Mouse (Mus musculus) liver, embryonic 16.5 days (tissue): Measurements from ENCODE around the gene Dapk3. TPM values are rescaled to one million over a fixed set of nuclear protein-coding genes. Genes with fewer than 3 reads are reported as not detected.

Source experiments
- ATAC-seq: fragments of 200-750 bp; cut with Nextera tagmentation; 2 replicates; pipeline ENCODE4 v1.8.0; 2017; ENCODE audit warnings: low read depth, mild to moderate bottlenecking, moderate number of reproducible peaks, moderate library complexity
- H3K27ac ChIP-seq: fragments of 300-500 bp; sonication (generic); 2 replicates; pipeline ENCODE4 v1.5.1; 2014; ENCODE audit warnings: mild to moderate bottlenecking, low read length
- H3K27me3 ChIP-seq: fragments of 300-500 bp; sonication (generic); 2 replicates; pipeline ENCODE4 v1.6.1; 2014; ENCODE audit warnings: low read depth, low read length, mixed read lengths; ENCODE audit not compliant: control insufficient read depth, insufficient read depth
- H3K36me3 ChIP-seq: fragments of 300-500 bp; sonication (generic); 2 replicates; pipeline ENCODE4 v1.6.1; 2014; ENCODE audit warnings: mild to moderate bottlenecking; ENCODE audit not compliant: control insufficient read depth, insufficient read depth
- H3K4me1 ChIP-seq: fragments of 300-500 bp; sonication (generic); 2 replicates; pipeline ENCODE4 v1.6.1; 2014; ENCODE audit warnings: low read depth, low read length, mixed read lengths; ENCODE audit not compliant: control insufficient read depth
- H3K4me2 ChIP-seq: fragments of 300-500 bp; sonication (generic); 2 replicates; pipeline ENCODE4 v1.6.1; 2014; ENCODE audit warnings: low read depth, low read length, mixed read lengths
- H3K4me3 ChIP-seq: fragments of 300-500 bp; sonication (generic); 2 replicates; pipeline ENCODE4 v1.5.1; 2014; ENCODE audit warnings: low read depth, mild to moderate bottlenecking, low read length
- H3K9ac ChIP-seq: fragments of 300-500 bp; sonication (generic); 2 replicates; pipeline ENCODE4 v1.6.1; 2014; ENCODE audit warnings: low read depth, low read length
- H3K9me3 ChIP-seq: fragments of 300-500 bp; sonication (generic); replicated peaks from 2 replicates; pipeline ENCODE4 v1.6.1; 2016; ENCODE audit warnings: low read length; ENCODE audit not compliant: control insufficient read depth
- WGBS: fragments of 180-500 bp; shearing (Covaris S2); extraction: QIAGEN DNeasy Blood & Tissue Kit; methylation state at CpG from one replicate; pipeline ENCODE4 v1.1.7; 2014; ENCODE audit not compliant: insufficient replicate concordance; 5-methylcytosine and 5-hydroxymethylcytosine counted together
- polyA plus RNA-seq: library from polyadenylated mRNA; unstranded; fragments of >200 nt; fragmentation: Nextera tagmentation; extraction: Ambion mirVana; gene quantifications from 2 replicates; pipeline ENCODE4 v1.2.1, GENCODE M21; 2015

Gene Dapk3
- polyA plus RNA-seq, 1 experiment from 2014 or later, result 12.2 TPM

- Histone ChIP-seq H3K4me2 (no peak overlapping the region), H3K27ac (no peak overlapping the region), H3K9me3 (no peaks in the 10 kb centered on the region), H3K4me1 (peaks cover 13% of the 10 kb centered on the region), H3K27me3 (peaks cover 44% of the 10 kb centered on the region), H3K9ac (no peak overlapping the region), H3K4me3 (no peak overlapping the region), H3K36me3 (no peaks in the 10 kb centered on the region)
- no peak for ATAC-seq
- 67% methylated on average over 6 of the region's 6 CpGs for WGBS
These were observed 51.4 kb downstream of the Dapk3 start for GRCm38 (mm10) chr10:81234206-81234605.

GRCm38 (mm10) chr10:81236471-81237268 lies 53.9 kb downstream of the Dapk3 start:
- Histone ChIP-seq H3K27me3 (peaks cover 43% of the 10 kb centered on the region), H3K4me1 (peaks cover 13% of the 10 kb centered on the region), H3K4me3 (no peak overlapping the region), H3K9me3 (no peaks in the 10 kb centered on the region), H3K9ac (no peak overlapping the region), H3K4me2 (no peak overlapping the region), H3K27ac (no peak overlapping the region), H3K36me3 (no peaks in the 10 kb centered on the region)
- no peak for ATAC-seq
- WGBS, result 65% methylated on average over 12 of the region's 12 CpGs

GRCm38 (mm10) chr10:81238618-81239017 lies 55.8 kb downstream of the Dapk3 start:
- Histone ChIP-seq H3K4me3 (no peak overlapping the region), H3K4me1 (peaks cover under 1% of the 10 kb centered on the region; the same call in 1 of the 2 replicates), H3K27ac (no peak overlapping the region), H3K4me2 (no peak overlapping the region), H3K27me3 (peaks cover 46% of the 10 kb centered on the region), H3K9ac (no peak overlapping the region), H3K36me3 (no peaks in the 10 kb centered on the region), H3K9me3 (no peaks in the 10 kb centered on the region)
- WGBS, result 57% methylated on average over 2 of the region's 2 CpGs
- ATAC-seq, result no peak

- H3K27ac ChIP-seq, result no peak overlapping the region
- peaks cover 53% of the 10 kb centered on the region for H3K27me3 ChIP-seq
These were observed 58.1 kb downstream of the Dapk3 start for GRCm38 (mm10) chr10:81240876-81241275.

GRCm38 (mm10) chr10:81242021-81242420 lies 59.2 kb downstream of the Dapk3 start:
- WGBS, result 72% methylated on average over 16 of the region's 16 CpGs
- H3K27me3 ChIP-seq, result peaks cover 51% of the 10 kb centered on the region
- H3K9ac ChIP-seq, result no peak overlapping the region

More at GRCm38 (mm10) chr10:81240876-81241275, 58.1 kb downstream of the Dapk3 start:
- H3K4me3 ChIP-seq, result no peak overlapping the region
- no peaks in the 10 kb centered on the region; the same call in 1 of the 2 replicates for H3K4me1 ChIP-seq
- WGBS, result 18% methylated on average over 13 of the region's 13 CpGs
- H3K36me3 ChIP-seq, result no peaks in the 10 kb centered on the region
- no peak for ATAC-seq
- H3K9ac ChIP-seq, result no peak overlapping the region
- H3K4me2 ChIP-seq, result no peak overlapping the region
- H3K9me3 ChIP-seq, result no peaks in the 10 kb centered on the region

More at GRCm38 (mm10) chr10:81242021-81242420, 59.2 kb downstream of the Dapk3 start:
- no peak for ATAC-seq
- Histone ChIP-seq H3K4me3 (no peak overlapping the region), H3K9me3 (no peaks in the 10 kb centered on the region), H3K4me1 (no peaks in the 10 kb centered on the region; the same call in 1 of the 2 replicates), H3K36me3 (no peaks in the 10 kb centered on the region), H3K4me2 (no peak overlapping the region), H3K27ac (no peak overlapping the region)

Other genes starting within 250 kb of the Dapk3 start
- gene Gng7, start 168.1 kb upstream of the Dapk3 start, polyA plus RNA-seq, result 0.36 and 0.44 TPM in 2 replicates
- not detected in 2 replicates for gene Diras1, start 157.3 kb upstream of the Dapk3 start, polyA plus RNA-seq
- gene Slc39a3, start 145.6 kb upstream of the Dapk3 start, polyA plus RNA-seq, result 5.5 TPM in 2 replicates
- 55.3 and 57.3 TPM in 2 replicates for gene Sgta, start 122.8 kb upstream of the Dapk3 start, polyA plus RNA-seq
- gene Thop1, start 113.0 kb upstream of the Dapk3 start, polyA plus RNA-seq, result 15.5 and 16.6 TPM in 2 replicates
- gene Creb3l3, start 84.1 kb upstream of the Dapk3 start, polyA plus RNA-seq, result 39.9 and 45.9 TPM in 2 replicates
- 93.8 and 100 TPM in 2 replicates for gene Map2k2, start 77.1 kb upstream of the Dapk3 start, polyA plus RNA-seq
- gene Zbtb7a, start 47.8 kb upstream of the Dapk3 start, polyA plus RNA-seq, result 30.0 and 35.0 TPM in 2 replicates
- gene Pias4, start 15.1 kb upstream of the Dapk3 start, polyA plus RNA-seq, result 21.8 and 22.1 TPM in 2 replicates
- 266 and 282 TPM in 2 replicates for gene Eef2, start 6.4 kb upstream of the Dapk3 start, polyA plus RNA-seq
- gene 4930442H23Rik, start 844 bp downstream of the Dapk3 start, polyA plus RNA-seq, result not detected in 2 replicates
- gene Nmrk2, start 19.0 kb downstream of the Dapk3 start, polyA plus RNA-seq, result 0.05 TPM in 1 of 2 replicates, not detected in the other
- gene Atcay, start 47.8 kb downstream of the Dapk3 start, polyA plus RNA-seq, result 0.02 and 0.04 TPM in 2 replicates
- 0.59 and 1.1 TPM in 2 replicates for gene Zfr2, start 50.1 kb downstream of the Dapk3 start, polyA plus RNA-seq
- 1.6 and 1.8 TPM in 2 replicates for gene Matk, start 69.9 kb downstream of the Dapk3 start, polyA plus RNA-seq
- 80.0 and 88.1 TPM in 2 replicates for gene Mrpl54, start 83.9 kb downstream of the Dapk3 start, polyA plus RNA-seq
- 24.2 and 26.3 TPM in 2 replicates for gene Apba3, start 84.0 kb downstream of the Dapk3 start, polyA plus RNA-seq
- gene Tjp3, start 108.6 kb downstream of the Dapk3 start, polyA plus RNA-seq, result 0.82 and 1.4 TPM in 2 replicates
- gene Pip5k1c, start 110.0 kb downstream of the Dapk3 start, polyA plus RNA-seq, result 13.9 and 14.7 TPM in 2 replicates
- gene Cactin, start 138.1 kb downstream of the Dapk3 start, polyA plus RNA-seq, result 18.4 and 18.7 TPM in 2 replicates
- 4.3 and 4.5 TPM in 2 replicates for gene Tbxa2r, start 145.7 kb downstream of the Dapk3 start, polyA plus RNA-seq
- not detected in 2 replicates for gene Gipc3, start 160.3 kb downstream of the Dapk3 start, polyA plus RNA-seq
- 19.8 and 22.5 TPM in 2 replicates for gene Hmg20b, start 167.5 kb downstream of the Dapk3 start, polyA plus RNA-seq
- gene Mfsd12, start 174.5 kb downstream of the Dapk3 start, polyA plus RNA-seq, result 9.2 and 11.9 TPM in 2 replicates
- gene 4930404N11Rik, start 182.8 kb downstream of the Dapk3 start, polyA plus RNA-seq, result 1.9 and 2.5 TPM in 2 replicates
- 128 and 138 TPM in 2 replicates for gene Fzr1, start 195.5 kb downstream of the Dapk3 start, polyA plus RNA-seq
- 46.3 and 48.3 TPM in 2 replicates for gene Dohh, start 201.4 kb downstream of the Dapk3 start, polyA plus RNA-seq
- gene Gm48551, start 201.5 kb downstream of the Dapk3 start, polyA plus RNA-seq, result 0.54 and 0.55 TPM in 2 replicates
- 0.44 and 0.48 TPM in 2 replicates for gene Gm48552, start 206.0 kb downstream of the Dapk3 start, polyA plus RNA-seq
- gene Smim24, start 210.0 kb downstream of the Dapk3 start, polyA plus RNA-seq, result 1.7 and 4.1 TPM in 2 replicates